Mouse (Mus musculus) gastrocnemius, postnatal 36 days (tissue): ENCODE results near the gene Fgfr2. TPM values are rescaled to one million over a fixed set of nuclear protein-coding genes. Genes with fewer than 3 reads are reported as not detected.

ENCODE experiments used
- DNase-seq, 2 experiments: peaks; one replicate each; pipeline ENCODE4 v3.0.0; 2022
- intact Hi-C: fragments of 180-260 bp; cut with DNase I; formaldehyde crosslinking; loops from one replicate; pipeline ENCODE4 v1.15.1; 2025
- total RNA-seq, 2 experiments: library from RNA; stranded (reverse); gene quantifications; 2 replicates each; pipeline ENCODE4 v1.2.3; 2021

Gene Fgfr2
- total RNA-seq, 2 experiments from 2014 or later = 0.28 to 0.49 TPM

GRCm38 (mm10) chr7:132723906-132724305 is 399.2 kb downstream of the Fgfr2 start:
- peak; percentile 72 to 77 for DNase-seq
- intact Hi-C loops = loop anchor here (5.0 kb wide), 1 partner anchor 88 kb away; the partner anchor contains the start of gene Fam53b

GRCm38 (mm10) chr7:132722401-132723370 is 400.5 kb downstream of the Fgfr2 start:
- no peak for DNase-seq
- intact Hi-C loops = loop anchor here (5.0 kb wide), 1 partner anchor 90 kb away; the partner anchor contains the start of gene Fam53b

GRCm38 (mm10) chr7:132720562-132720961 is 402.6 kb downstream of the Fgfr2 start:
- no peak for DNase-seq
- intact Hi-C loops = loop anchor here (5.0 kb wide), 1 partner anchor 92 kb away; the partner anchor contains the start of gene Fam53b

- intact Hi-C loops = loop anchor here (5.0 kb wide), 1 partner anchor 47 kb away; no protein-coding TSS in a partner anchor
- no peak for DNase-seq
Observed at GRCm38 (mm10) chr7:132719570-132719969, 403.6 kb downstream of the Fgfr2 start.

GRCm38 (mm10) chr7:132715259-132715658 is 407.9 kb downstream of the Fgfr2 start:
- DNase-seq = no peak
- intact Hi-C loops = loop anchor here (5.0 kb wide), 1 partner anchor 43 kb away; no protein-coding TSS in a partner anchor

- intact Hi-C loops = no loop called here
- DNase-seq = no peak
Observed at GRCm38 (mm10) chr7:132714236-132714923, 408.8 kb downstream of the Fgfr2 start.

- no peak for DNase-seq
- intact Hi-C loops = no loop called here
Observed at GRCm38 (mm10) chr7:132713483-132714126, 409.5 kb downstream of the Fgfr2 start.

- intact Hi-C loops = no loop called here
- no peak for DNase-seq
Observed at GRCm38 (mm10) chr7:132712956-132713355, 410.2 kb downstream of the Fgfr2 start.

- intact Hi-C loops = no loop called here
Observed at GRCm38 (mm10) chr7:132712044-132712708, 411.0 kb downstream of the Fgfr2 start.

GRCm38 (mm10) chr7:132711579-132711978 is 411.6 kb downstream of the Fgfr2 start:
- intact Hi-C loops = no loop called here
- no peak for DNase-seq

More at GRCm38 (mm10) chr7:132712044-132712708, 411.0 kb downstream of the Fgfr2 start:
- no peak for DNase-seq

GRCm38 (mm10) chr7:132705130-132705529 is 418.0 kb downstream of the Fgfr2 start:
- intact Hi-C loops = no loop called here
- DNase-seq = no peak

GRCm38 (mm10) chr7:132704310-132704875 is 418.8 kb downstream of the Fgfr2 start:
- intact Hi-C loops = no loop called here
- no peak for DNase-seq

- DNase-seq = no peak
- intact Hi-C loops = no loop called here
Observed at GRCm38 (mm10) chr7:132703515-132704309, 419.4 kb downstream of the Fgfr2 start.

GRCm38 (mm10) chr7:132702492-132703070 is 420.6 kb downstream of the Fgfr2 start:
- intact Hi-C loops = no loop called here
- DNase-seq = no peak

- DNase-seq = no peak
- intact Hi-C loops = no loop called here
Observed at GRCm38 (mm10) chr7:132702024-132702423, 421.1 kb downstream of the Fgfr2 start.

GRCm38 (mm10) chr7:132701412-132701811 is 421.7 kb downstream of the Fgfr2 start:
- intact Hi-C loops = no loop called here
- DNase-seq = no peak

GRCm38 (mm10) chr7:132700107-132700506 is 423.0 kb downstream of the Fgfr2 start:
- DNase-seq = no peak
- intact Hi-C loops = no loop called here

- intact Hi-C loops = no loop called here
- DNase-seq = no peak
Observed at GRCm38 (mm10) chr7:132699639-132700038, 423.5 kb downstream of the Fgfr2 start.
